Mouse (Mus musculus): Measurements from ENCODE around the gene Tamm41. TPM values are rescaled to one million over a fixed set of nuclear protein-coding genes. Genes with fewer than 3 reads are reported as not detected.

Tamm41 gene
- polyA plus RNA-seq (2012; fragmentation: generic; extraction: Trizol), result 44.1 TPM
- long read RNA-seq, experiment 1, transcript Tamm41-201 (8 exons, 1,168 nt), result major isoform, 25 of 30 reads
- long read RNA-seq, experiment 1, partial matches to known transcripts, result 1 of 30 reads
- long read RNA-seq, experiment 1, other reads (novel, unspliced or antisense), result 4 of 30 reads
- long read RNA-seq, experiment 2, transcript Tamm41-201 (8 exons, 1,168 nt), result major isoform, 20 of 26 reads
- long read RNA-seq, experiment 2, partial matches to known transcripts, result 1 of 26 reads
- long read RNA-seq, experiment 2, other reads (novel, unspliced or antisense), result 5 of 26 reads

DNA sequence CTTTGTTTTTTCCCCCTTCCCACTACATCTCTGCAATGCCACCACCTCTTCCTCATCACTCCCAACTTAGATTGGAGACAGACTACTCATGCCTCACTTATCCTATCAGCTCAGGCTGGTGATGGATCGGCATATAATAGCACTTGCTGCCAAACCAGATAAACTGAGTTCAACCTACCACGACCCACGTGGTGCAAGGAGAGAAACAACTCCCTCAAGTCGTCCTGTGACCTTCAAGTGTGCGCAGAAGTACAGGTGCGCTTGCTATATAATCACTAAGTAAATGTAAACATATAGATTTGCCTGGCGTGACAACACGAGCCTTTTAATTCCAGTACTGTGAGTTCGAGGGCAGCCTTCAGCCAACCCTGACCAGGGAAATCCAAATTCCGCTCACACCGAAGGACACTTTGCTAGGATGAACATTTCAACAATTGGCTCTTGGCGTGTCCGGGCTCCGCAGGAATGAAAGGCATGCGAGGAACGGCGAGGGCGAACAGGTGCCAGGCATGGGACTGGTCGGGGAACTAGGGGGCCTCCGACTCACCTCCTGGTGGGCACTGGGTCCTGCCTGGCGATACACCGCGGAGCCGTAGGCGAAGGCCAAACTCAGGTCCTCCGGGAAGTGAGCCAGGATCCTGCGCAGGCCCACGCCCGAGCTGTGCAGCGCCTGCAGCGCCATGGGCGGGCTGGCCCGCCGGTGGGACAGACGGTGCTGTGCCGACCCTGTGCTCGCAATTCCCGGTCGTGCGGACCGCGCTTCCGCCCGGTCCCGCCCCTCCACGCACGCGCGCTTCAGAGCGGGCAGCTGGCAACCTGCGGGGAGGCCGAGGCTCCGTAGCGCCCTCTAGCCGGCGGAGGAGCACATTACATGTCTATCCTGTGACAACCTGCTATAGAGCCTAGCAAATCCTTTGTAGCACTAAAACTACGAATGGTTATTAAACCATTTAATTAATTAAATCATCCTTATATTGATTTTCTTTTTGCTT is at the start of gene Tamm41:
TSS of gene Tamm41 (minus strand) at position 774 of the 992 bp plus-strand sequence.
- Histone ChIP-seq H3ac (ENCODE audit: control insufficient read depth, insufficient read length, low read depth) (peak within 1 kb of the TSS; percentile 82), H3K79me3 (ENCODE audit: low read depth) (peaks cover 8% of the 10 kb centered on the region), H3K27me3 (ENCODE audit: control insufficient read depth, insufficient read depth, insufficient read length) (peaks cover 9% of the 10 kb centered on the region), H3K79me2 (ENCODE audit: control insufficient read depth, insufficient read depth) (peaks cover 25% of the 10 kb centered on the region), H3K36me3 (ENCODE audit: control insufficient read depth, insufficient read depth) (peaks cover 18% of the 10 kb centered on the region), H3K4me3 (ENCODE audit: insufficient read depth, poor library complexity, severe bottlenecking) (peak within 1 kb of the TSS; percentile 80)
- TF ChIP-seq USF1 (IDR thresholded peaks at IDR 0.05; ENCODE audit: low read depth) (peak; percentile 35), MYOG (IDR thresholded peaks at IDR 0.05; ENCODE audit: control insufficient read depth, extremely low read depth, insufficient read length) (no peak), CTCF (IDR thresholded peaks at IDR 0.05; ENCODE audit: control insufficient read depth, insufficient read depth, insufficient read length) (peak; percentile 88), MYOD1 (IDR thresholded peaks at IDR 0.05; ENCODE audit: control insufficient read depth, insufficient read length, low read depth) (no peak), MAX (IDR thresholded peaks at IDR 0.05) (peak; percentile 83), CEBPB (IDR thresholded peaks at IDR 0.05; ENCODE audit: low read depth) (no peak)

DNA sequence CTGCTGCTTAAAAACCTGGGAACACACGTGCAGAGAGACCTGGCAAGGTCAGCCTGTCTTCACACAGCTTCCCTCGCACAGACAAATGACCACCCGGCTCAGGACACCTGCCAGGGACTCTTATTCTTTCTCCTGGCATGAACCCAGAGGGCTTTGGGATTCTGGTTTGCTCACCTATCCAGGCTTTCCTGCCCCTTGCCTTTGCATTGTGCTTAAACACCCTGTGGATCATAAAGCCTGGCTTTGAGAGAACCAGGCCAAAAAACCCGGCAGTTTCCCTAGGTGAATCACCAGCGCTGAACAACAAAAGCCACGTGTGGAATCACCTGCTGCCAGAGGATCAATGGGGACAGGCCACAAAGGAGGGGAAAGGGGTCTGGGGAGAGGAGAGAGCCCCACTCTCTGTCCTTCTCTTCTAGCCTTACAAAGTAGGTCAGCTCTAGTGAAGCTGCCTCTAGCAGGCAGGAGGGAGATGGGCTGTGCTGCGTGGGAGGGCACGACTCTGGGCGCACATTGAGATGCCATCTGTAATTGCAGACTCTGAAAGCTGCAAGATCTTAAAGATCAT is 47.7 kb upstream of the Tamm41 start:
- TF ChIP-seq FOSL1 (IDR thresholded peaks at IDR 0.05; ENCODE audit: insufficient read depth, low read length, poor library complexity, severe bottlenecking) (no peak), CEBPB (IDR thresholded peaks at IDR 0.05; ENCODE audit: low read depth) (no peak), USF1 (IDR thresholded peaks at IDR 0.05; ENCODE audit: low read depth) (no peak), MYOG (IDR thresholded peaks at IDR 0.05; ENCODE audit: control insufficient read depth, extremely low read depth, insufficient read length) (no peak), MYOD1 (IDR thresholded peaks at IDR 0.05; ENCODE audit: control insufficient read depth, insufficient read length, low read depth) (no peak), CTCF (IDR thresholded peaks at IDR 0.05; ENCODE audit: control insufficient read depth, insufficient read depth, insufficient read length) (no peak), MAX (IDR thresholded peaks at IDR 0.05) (no peak)
- Histone ChIP-seq H3K27me3 (ENCODE audit: control insufficient read depth, insufficient read depth, insufficient read length) (peaks cover 32% of the 10 kb centered on the region), H3ac (ENCODE audit: control insufficient read depth, insufficient read length, low read depth) (no peak overlapping the region), H3K79me3 (ENCODE audit: low read depth) (no peaks in the 10 kb centered on the region), H3K4me3 (ENCODE audit: insufficient read depth, poor library complexity, severe bottlenecking) (no peak overlapping the region), H3K36me3 (ENCODE audit: control insufficient read depth, insufficient read depth) (no peaks in the 10 kb centered on the region), H3K79me2 (ENCODE audit: control insufficient read depth, insufficient read depth) (no peaks in the 10 kb centered on the region)

DNA sequence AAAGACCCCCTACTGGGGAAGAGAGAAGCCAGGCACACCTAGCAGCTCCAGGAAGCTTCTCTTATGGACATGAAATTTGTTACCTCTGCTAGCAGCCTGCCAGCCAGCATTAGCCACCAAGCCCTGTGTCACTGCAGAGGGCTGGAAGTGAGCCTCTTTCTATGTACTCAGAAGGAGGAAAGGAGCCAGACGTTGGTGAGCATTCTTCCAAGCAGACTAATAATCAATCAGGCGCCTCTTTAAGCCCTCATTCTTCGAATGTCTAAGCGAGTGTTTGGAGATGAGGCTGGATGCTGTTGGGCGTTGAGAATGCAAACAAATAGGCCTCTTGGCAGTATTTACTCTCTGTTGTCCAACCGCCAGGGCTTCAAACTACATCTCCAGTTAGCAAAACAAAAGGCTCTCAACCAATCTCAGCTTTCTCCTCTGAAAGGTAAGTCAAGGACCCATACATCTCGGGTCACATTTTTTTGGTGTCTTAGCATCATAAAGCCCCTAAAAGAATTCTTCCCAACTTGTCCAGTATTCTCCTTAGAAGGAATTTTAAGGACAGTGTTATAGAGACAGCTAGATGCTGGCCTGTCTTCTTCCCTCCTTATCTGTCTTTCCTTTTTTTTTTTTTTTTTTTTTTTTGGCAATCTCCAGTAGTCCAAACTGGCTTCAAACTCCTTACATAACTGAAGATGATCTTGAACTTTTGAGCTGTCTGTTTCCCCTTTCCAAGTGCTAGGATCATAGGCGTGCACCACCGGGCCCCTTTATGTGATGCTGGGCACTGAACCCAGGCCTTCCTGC is 39.3 kb upstream of the Tamm41 start:
- Histone ChIP-seq H3K36me3 (ENCODE audit: control insufficient read depth, insufficient read depth) (no peaks in the 10 kb centered on the region), H3K79me2 (ENCODE audit: control insufficient read depth, insufficient read depth) (no peaks in the 10 kb centered on the region), H3K4me3 (ENCODE audit: insufficient read depth, poor library complexity, severe bottlenecking) (no peak overlapping the region), H3K79me3 (ENCODE audit: low read depth) (no peaks in the 10 kb centered on the region), H3K27me3 (ENCODE audit: control insufficient read depth, insufficient read depth, insufficient read length) (peaks cover 14% of the 10 kb centered on the region), H3ac (ENCODE audit: control insufficient read depth, insufficient read length, low read depth) (no peak overlapping the region)
- no peak for TF ChIP-seq MYOG (IDR thresholded peaks at IDR 0.05; ENCODE audit: control insufficient read depth, extremely low read depth, insufficient read length)

DNA sequence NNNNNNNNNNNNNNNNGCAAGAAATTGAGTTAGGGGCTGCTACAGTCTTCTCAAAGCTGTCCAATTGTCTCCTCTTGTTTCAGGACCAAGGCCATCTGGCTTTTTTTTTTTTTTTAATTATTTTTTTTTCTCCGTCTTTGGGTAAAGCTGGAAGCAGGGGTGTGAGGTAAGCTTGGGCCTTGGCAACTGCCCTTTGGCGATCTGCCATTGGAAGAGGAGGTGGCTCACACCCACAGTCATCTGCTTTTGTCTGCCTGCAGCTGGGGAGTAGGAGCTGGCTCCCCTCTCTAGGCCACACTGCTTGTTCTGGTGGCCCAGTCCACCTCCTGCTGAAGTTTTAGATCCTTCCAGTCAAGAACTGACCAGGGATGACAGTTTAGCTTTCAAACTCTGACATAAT is 34.3 kb upstream of the Tamm41 start:
- TF ChIP-seq MYOG (IDR thresholded peaks at IDR 0.05; ENCODE audit: control insufficient read depth, extremely low read depth, insufficient read length) (no peak), MYOD1 (IDR thresholded peaks at IDR 0.05; ENCODE audit: control insufficient read depth, insufficient read length, low read depth) (no peak), MAX (IDR thresholded peaks at IDR 0.05) (no peak), FOSL1 (IDR thresholded peaks at IDR 0.05; ENCODE audit: insufficient read depth, low read length, poor library complexity, severe bottlenecking) (no peak), USF1 (IDR thresholded peaks at IDR 0.05; ENCODE audit: low read depth) (no peak), CTCF (IDR thresholded peaks at IDR 0.05; ENCODE audit: control insufficient read depth, insufficient read depth, insufficient read length) (no peak), CEBPB (IDR thresholded peaks at IDR 0.05; ENCODE audit: low read depth) (no peak)
- Histone ChIP-seq H3K79me3 (ENCODE audit: low read depth) (no peaks in the 10 kb centered on the region), H3K36me3 (ENCODE audit: control insufficient read depth, insufficient read depth) (no peaks in the 10 kb centered on the region), H3K79me2 (ENCODE audit: control insufficient read depth, insufficient read depth) (no peaks in the 10 kb centered on the region), H3ac (ENCODE audit: control insufficient read depth, insufficient read length, low read depth) (no peak overlapping the region), H3K4me3 (ENCODE audit: insufficient read depth, poor library complexity, severe bottlenecking) (no peak overlapping the region), H3K27me3 (ENCODE audit: control insufficient read depth, insufficient read depth, insufficient read length) (peaks cover 16% of the 10 kb centered on the region)
